Mouse (Mus musculus) adrenal gland, postnatal 10 days (tissue): Measurements from ENCODE around the gene Acox2. TPM values are rescaled to one million over a fixed set of nuclear protein-coding genes. Genes with fewer than 3 reads are reported as not detected.

ENCODE experiments used
- DNase-seq: peaks from one replicate; pipeline ENCODE4 v3.0.0; 2021; ENCODE audit warnings: mixed read lengths
- total RNA-seq, 2 experiments: library from RNA; stranded (reverse); gene quantifications; 2 replicates each; pipeline ENCODE4 v1.2.3; 2021

The Acox2 gene
- total RNA-seq, 2 experiments from 2014 or later, result 16.0 to 37.1 TPM

GRCm38 (mm10) chr14:8250141-8250871, 8.8 kb downstream of the Acox2 start:
- DNase-seq, result no peak

GRCm38 (mm10) chr14:8249206-8249605, 9.9 kb downstream of the Acox2 start:
- DNase-seq, result no peak

- DNase-seq, result no peak
Measured at GRCm38 (mm10) chr14:8246878-8247277, 12.3 kb downstream of the Acox2 start.

- DNase-seq, result no peak
Measured at GRCm38 (mm10) chr14:8244211-8244611, 14.9 kb downstream of the Acox2 start.

GRCm38 (mm10) chr14:8243136-8243888, 15.8 kb downstream of the Acox2 start:
- no peak for DNase-seq

- DNase-seq, result peak; percentile 31
Measured at GRCm38 (mm10) chr14:8242388-8242920, 16.7 kb downstream of the Acox2 start.

GRCm38 (mm10) chr14:8241816-8242215, 17.3 kb downstream of the Acox2 start:
- no peak for DNase-seq

GRCm38 (mm10) chr14:8233252-8233651, 25.9 kb downstream of the Acox2 start:
- no peak for DNase-seq

- DNase-seq, result no peak
Measured at GRCm38 (mm10) chr14:8232155-8232910, 26.8 kb downstream of the Acox2 start.

GRCm38 (mm10) chr14:8229367-8230019, 29.7 kb downstream of the Acox2 start:
- DNase-seq, result no peak

- no peak for DNase-seq
Measured at GRCm38 (mm10) chr14:8224805-8225204, 34.3 kb downstream of the Acox2 start.

GRCm38 (mm10) chr14:8223506-8224293, 35.5 kb downstream of the Acox2 start:
- DNase-seq, result no peak

- DNase-seq, result no peak
Measured at GRCm38 (mm10) chr14:8222561-8222960, 36.6 kb downstream of the Acox2 start.

GRCm38 (mm10) chr14:8220912-8221311, 38.2 kb downstream of the Acox2 start:
- DNase-seq, result no peak

GRCm38 (mm10) chr14:8220306-8220705, 38.8 kb downstream of the Acox2 start:
- no peak for DNase-seq

- DNase-seq, result no peak
Measured at GRCm38 (mm10) chr14:8219876-8220275, 39.3 kb downstream of the Acox2 start.

GRCm38 (mm10) chr14:8218730-8219380, 40.3 kb downstream of the Acox2 start:
- DNase-seq, result peak; percentile 27

GRCm38 (mm10) chr14:8218238-8218637, 40.9 kb downstream of the Acox2 start:
- no peak for DNase-seq

- no peak for DNase-seq
Measured at GRCm38 (mm10) chr14:8216100-8216499, 43.1 kb downstream of the Acox2 start.

- DNase-seq, result no peak
Measured at GRCm38 (mm10) chr14:8215208-8215778, 43.9 kb downstream of the Acox2 start.
